Mouse (Mus musculus) neural tube, embryonic 14.5 days (tissue): ENCODE results near the gene Cacna1d. TPM values are rescaled to one million over a fixed set of nuclear protein-coding genes. Genes with fewer than 3 reads are reported as not detected.

Source experiments
- ATAC-seq: fragments of 200-750 bp; cut with Nextera tagmentation; 2 replicates; pipeline ENCODE4 v1.8.0; 2017; ENCODE audit warnings: low read depth, mild to moderate bottlenecking, moderate TSS enrichment, moderate library complexity
- H3K27ac ChIP-seq: fragments of 300-500 bp; sonication (generic); 2 replicates; pipeline ENCODE4 v1.5.1; 2014; ENCODE audit warnings: low read depth, mild to moderate bottlenecking, control low read depth, low read length, moderate library complexity, mixed read lengths
- H3K27me3 ChIP-seq: fragments of 300-500 bp; sonication (generic); 2 replicates; pipeline ENCODE4 v1.6.1; 2014; ENCODE audit warnings: low read length; ENCODE audit not compliant: control insufficient read depth, insufficient read depth
- H3K36me3 ChIP-seq: fragments of 300-500 bp; sonication (generic); 2 replicates; pipeline ENCODE4 v1.6.1; 2014; ENCODE audit warnings: low read length, mixed read lengths; ENCODE audit not compliant: control insufficient read depth, insufficient read depth
- H3K4me1 ChIP-seq: fragments of 300-500 bp; sonication (generic); 2 replicates; pipeline ENCODE4 v1.6.1; 2014; ENCODE audit warnings: low read length; ENCODE audit not compliant: control insufficient read depth, insufficient read depth
- H3K4me2 ChIP-seq: fragments of 300-500 bp; sonication (generic); 2 replicates; pipeline ENCODE4 v1.6.1; 2014; ENCODE audit warnings: mild to moderate bottlenecking, low read depth, low read length, control low read depth
- H3K4me3 ChIP-seq: fragments of 300-500 bp; sonication (generic); 2 replicates; pipeline ENCODE4 v1.5.1; 2014; ENCODE audit warnings: low read depth, low read length, control low read depth, mixed read lengths
- H3K9ac ChIP-seq: fragments of 300-500 bp; sonication (generic); replicated peaks from 2 replicates; pipeline ENCODE4 v1.6.1; 2014; ENCODE audit warnings: low read depth, mild to moderate bottlenecking, control low read depth, low read length, mixed read lengths
- H3K9me3 ChIP-seq: fragments of 300-500 bp; sonication (generic); 2 replicates; pipeline ENCODE4 v1.6.1; 2016; ENCODE audit warnings: low read length; ENCODE audit not compliant: control insufficient read depth
- WGBS: fragments of 180-500 bp; shearing (Covaris S2); extraction: QIAGEN DNeasy Blood & Tissue Kit; methylation state at CpG from one replicate; pipeline ENCODE4 v1.1.7; 2014; 5-methylcytosine and 5-hydroxymethylcytosine counted together
- polyA plus RNA-seq: library from polyadenylated mRNA; unstranded; fragments of >200 nt; fragmentation: Nextera tagmentation; extraction: Ambion mirVana; gene quantifications from 2 replicates; pipeline ENCODE4 v1.2.1, GENCODE M21; 2014

Cacna1d gene
- polyA plus RNA-seq, result 14.8 and 23.9 TPM in 2 replicates

DNA sequence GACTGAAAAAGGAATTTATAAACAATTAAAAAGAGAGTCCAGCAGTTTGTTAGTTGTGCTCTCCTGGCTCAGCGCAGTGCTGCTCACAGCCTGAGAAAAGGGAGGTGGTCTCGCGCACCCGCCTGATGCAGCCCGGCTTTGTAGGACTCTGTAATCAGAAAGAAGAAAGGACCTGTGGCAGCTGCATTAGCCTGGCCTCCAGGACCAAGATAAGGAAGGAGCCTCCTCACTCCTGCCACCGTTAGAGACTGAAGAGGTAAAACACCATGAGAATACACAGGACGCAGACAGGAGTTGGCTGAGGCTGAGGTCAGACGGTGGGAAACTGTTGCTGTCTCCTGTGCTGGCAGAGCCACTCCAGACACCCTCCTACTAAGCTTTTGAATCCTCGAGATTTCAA lies at the start of gene Cacna1d:
Gene Cacna1d, minus strand, starts transcription at position 114 of the 400 bp plus-strand sequence.
- Histone ChIP-seq H3K27ac (no peak within 1 kb of the TSS), H3K27me3 (no peaks in the 10 kb centered on the region), H3K36me3 (peaks cover 23% of the 10 kb centered on the region), H3K9ac (no peak within 1 kb of the TSS), H3K9me3 (no peaks in the 10 kb centered on the region), H3K4me2 (no peak within 1 kb of the TSS), H3K4me3 (no peak within 1 kb of the TSS), H3K4me1 (no peaks in the 10 kb centered on the region)
- no peak for ATAC-seq
- 90% methylated on average over 9 of the region's 9 CpGs for WGBS

DNA sequence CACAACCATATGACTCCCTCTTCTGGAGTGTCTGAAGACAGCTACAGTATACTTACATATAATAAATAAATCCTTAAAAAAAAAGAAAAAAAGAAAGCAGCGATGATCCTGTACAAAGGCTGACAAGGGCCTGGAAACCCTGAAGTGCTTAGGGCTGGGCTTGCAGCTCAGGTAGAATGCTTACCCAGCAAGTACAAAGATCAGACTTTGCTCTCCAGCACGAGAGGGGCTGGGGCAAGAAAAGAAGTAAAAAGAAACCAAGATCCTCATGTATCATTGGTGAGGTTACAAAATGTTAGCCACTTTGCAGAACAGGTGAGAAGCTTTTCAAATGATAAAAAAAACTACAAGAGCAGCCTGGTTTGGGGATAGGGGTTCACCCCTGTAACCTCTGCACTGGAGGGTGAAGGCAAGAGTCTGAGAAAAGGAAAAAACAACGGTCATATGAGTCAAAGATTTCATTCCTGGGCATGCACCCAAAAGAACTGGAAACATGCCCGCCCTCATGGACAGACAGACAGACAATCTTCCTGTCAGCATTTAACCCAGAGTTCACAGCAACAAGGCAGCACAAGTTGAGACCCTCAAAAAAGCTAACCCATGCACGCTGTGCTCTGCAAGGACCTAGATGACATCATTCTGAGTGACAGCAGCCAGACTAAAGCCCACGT lies 42.7 kb upstream of the Cacna1d start:
- no peak for ATAC-seq
- H3K9me3 ChIP-seq, result no peaks in the 10 kb centered on the region
- no peak overlapping the region for H3K4me3 ChIP-seq
- H3K9ac ChIP-seq, result no peak overlapping the region
- no peaks in the 10 kb centered on the region for H3K36me3 ChIP-seq
- H3K4me1 ChIP-seq, result no peaks in the 10 kb centered on the region
- 88% methylated on average over 6 of the region's 6 CpGs for WGBS
- no peak overlapping the region for H3K4me2 ChIP-seq
- H3K27ac ChIP-seq, result no peak overlapping the region
- no peaks in the 10 kb centered on the region for H3K27me3 ChIP-seq

DNA sequence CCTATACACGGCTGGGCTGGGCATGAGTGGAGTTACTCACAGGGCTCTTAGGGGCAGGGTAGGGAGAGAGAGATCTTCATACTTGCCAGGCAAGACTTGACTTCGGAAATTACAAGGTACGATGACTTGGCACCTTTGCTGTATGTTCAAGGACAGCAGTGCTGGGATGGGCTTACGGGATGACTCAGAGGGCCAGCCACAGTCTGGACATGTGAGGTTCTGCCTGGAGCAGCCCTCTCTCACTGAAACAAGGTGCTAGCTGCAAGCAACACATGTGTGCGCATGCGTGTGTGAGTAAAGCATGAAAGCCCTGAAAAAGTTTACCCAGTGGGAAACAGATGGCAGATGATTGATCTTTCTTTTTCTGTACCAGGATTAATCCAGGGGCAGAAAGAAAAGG lies 40.6 kb upstream of the Cacna1d start:
- Histone ChIP-seq H3K27me3 (no peaks in the 10 kb centered on the region), H3K4me1 (no peaks in the 10 kb centered on the region), H3K36me3 (0 out of 2 replicates have a peak, but pooled peaks cover 7% of the 10 kb centered on the region), H3K9me3 (no peaks in the 10 kb centered on the region), H3K9ac (no peak overlapping the region), H3K4me2 (no peak overlapping the region), H3K4me3 (no peak overlapping the region), H3K27ac (no peak overlapping the region)
- 93% methylated on average over 6 of the region's 6 CpGs for WGBS
- ATAC-seq, result no peak

DNA sequence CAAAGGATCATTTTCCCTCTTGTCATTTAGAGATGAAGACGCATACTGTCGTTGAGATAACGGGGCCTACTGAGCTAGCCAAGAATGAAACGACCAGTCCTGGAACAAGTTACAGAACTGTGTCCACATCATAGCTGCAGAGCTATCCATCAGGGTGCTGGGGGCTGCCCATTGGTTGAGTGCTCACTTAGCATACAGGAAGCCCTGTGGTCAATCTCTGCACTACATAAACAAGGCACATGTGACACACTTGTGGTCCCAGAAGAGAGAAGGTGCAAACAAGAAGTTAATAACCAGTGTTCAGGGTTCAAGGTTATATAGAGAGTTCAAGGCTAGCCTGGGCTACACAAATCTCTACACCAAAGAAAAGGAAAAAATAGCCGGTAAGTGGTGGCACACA lies 40.2 kb upstream of the Cacna1d start:
- H3K4me2 ChIP-seq, result no peak overlapping the region
- peaks cover 9% of the 10 kb centered on the region; the same call in 1 of the 2 replicates for H3K36me3 ChIP-seq
- no peaks in the 10 kb centered on the region for H3K4me1 ChIP-seq
- ATAC-seq, result no peak
- H3K9me3 ChIP-seq, result no peaks in the 10 kb centered on the region
- H3K9ac ChIP-seq, result no peak overlapping the region
- no peak overlapping the region for H3K4me3 ChIP-seq
- 88% methylated on average over 5 of the region's 5 CpGs for WGBS
- H3K27ac ChIP-seq, result no peak overlapping the region
- H3K27me3 ChIP-seq, result no peaks in the 10 kb centered on the region

DNA sequence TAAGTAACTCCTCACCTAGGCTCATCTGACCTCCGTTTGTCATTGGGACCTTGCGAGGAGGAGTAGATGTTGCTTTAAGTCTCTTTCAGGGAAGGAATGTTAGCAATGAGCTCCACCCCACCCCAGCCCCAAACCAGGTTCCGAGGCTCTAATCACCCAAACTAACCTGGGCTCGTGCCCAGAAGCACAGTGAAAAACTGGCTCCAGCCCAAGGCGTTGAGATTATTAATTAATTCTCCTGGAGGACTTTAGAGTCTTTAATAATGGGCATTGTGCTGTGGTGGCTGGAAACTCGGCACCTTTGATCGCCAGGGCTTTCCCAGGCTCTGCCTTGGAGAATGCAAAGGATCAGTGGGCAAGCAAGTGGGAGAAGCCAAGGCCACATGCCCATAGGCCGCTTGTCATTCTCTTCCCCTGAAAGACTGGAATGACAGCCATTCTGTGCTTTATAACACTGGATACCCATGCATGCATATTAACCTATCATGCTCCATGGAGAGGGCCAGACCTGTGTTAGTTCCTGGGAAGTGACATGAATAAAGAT lies 39.5 kb upstream of the Cacna1d start:
- H3K27ac ChIP-seq, result no peak overlapping the region
- H3K9me3 ChIP-seq, result no peaks in the 10 kb centered on the region
- H3K9ac ChIP-seq, result no peak overlapping the region
- H3K27me3 ChIP-seq, result no peaks in the 10 kb centered on the region
- H3K4me3 ChIP-seq, result no peak overlapping the region
- 67% methylated on average over 8 of the region's 8 CpGs for WGBS
- no peak overlapping the region for H3K4me2 ChIP-seq
- H3K4me1 ChIP-seq, result no peaks in the 10 kb centered on the region
- peaks cover 13% of the 10 kb centered on the region; the same call in 1 of the 2 replicates for H3K36me3 ChIP-seq
- no peak for ATAC-seq

DNA sequence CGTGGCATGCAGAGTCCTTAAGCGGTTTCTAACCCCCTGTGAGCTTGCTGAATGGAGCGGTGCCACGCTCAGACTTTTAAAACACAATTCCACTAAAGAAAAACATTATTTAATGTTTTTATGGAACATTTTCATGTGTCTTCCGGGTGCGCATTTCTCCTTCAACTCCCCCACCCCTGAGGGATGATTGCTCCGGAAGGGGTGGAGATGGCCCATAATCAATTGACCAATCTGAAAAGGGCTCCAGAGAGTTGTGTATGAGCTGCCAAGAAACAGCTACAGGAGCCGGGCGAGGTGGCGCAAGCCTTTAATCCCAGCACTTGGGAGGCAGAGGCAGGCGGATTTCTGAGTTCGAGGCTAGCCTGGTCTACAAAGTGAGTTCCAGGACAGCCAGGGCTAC lies 38.2 kb upstream of the Cacna1d start:
- Histone ChIP-seq H3K4me2 (no peak overlapping the region), H3K27ac (no peak overlapping the region), H3K9me3 (no peaks in the 10 kb centered on the region), H3K4me3 (no peak overlapping the region), H3K4me1 (no peaks in the 10 kb centered on the region), H3K36me3 (peaks cover 13% of the 10 kb centered on the region; the same call in 1 of the 2 replicates), H3K9ac (no peak overlapping the region), H3K27me3 (no peaks in the 10 kb centered on the region)
- 94% methylated on average over 12 of the region's 12 CpGs for WGBS
- no peak for ATAC-seq

DNA sequence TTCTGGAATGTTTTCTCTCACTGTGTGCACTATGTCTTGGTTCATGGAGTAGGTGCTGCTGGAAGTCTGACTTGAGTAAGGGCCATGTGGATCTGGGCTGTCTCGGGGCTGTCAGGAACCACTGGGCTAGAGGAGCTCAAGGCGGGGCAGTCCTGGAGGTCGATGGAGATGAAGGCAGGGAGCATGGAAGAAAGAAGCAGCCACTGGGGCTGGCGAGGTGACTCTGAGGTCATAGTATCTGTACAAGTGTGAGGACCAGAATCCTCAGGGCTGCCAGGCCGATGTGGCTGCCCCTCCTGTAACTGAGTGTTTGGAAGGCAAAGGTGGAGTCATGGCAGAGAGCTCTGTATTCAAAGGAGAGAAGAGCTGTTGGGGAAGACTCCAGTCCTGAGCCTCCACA lies 37.7 kb upstream of the Cacna1d start:
- H3K4me3 ChIP-seq, result no peak overlapping the region
- no peak overlapping the region for H3K9ac ChIP-seq
- H3K4me1 ChIP-seq, result no peaks in the 10 kb centered on the region
- peaks cover 14% of the 10 kb centered on the region; the same call in 1 of the 2 replicates for H3K36me3 ChIP-seq
- ATAC-seq, result no peak
- no peak overlapping the region for H3K27ac ChIP-seq
- H3K9me3 ChIP-seq, result no peaks in the 10 kb centered on the region
- 88% methylated on average over 5 of the region's 5 CpGs for WGBS
- no peak overlapping the region for H3K4me2 ChIP-seq
- no peaks in the 10 kb centered on the region for H3K27me3 ChIP-seq

DNA sequence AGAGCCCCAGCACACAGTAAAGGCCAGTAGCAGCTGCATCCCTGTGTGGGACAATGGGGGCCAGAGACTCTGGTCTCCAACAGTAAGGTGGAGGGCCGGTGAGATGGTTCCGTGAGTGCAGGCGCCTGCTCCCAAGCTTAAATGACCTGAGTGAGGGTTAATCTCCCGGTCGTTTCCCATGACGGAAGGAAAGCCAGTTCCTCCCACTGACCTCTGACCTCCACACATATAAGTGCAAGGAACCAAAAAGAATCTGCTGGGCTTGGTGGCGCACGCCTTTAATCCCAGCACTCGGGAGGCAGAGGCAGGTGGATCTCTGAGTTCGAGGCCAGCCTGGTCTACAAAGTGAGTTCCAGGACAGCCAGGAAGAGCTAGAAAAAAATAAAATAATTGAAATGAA lies 37.1 kb upstream of the Cacna1d start:
- no peak overlapping the region for H3K4me2 ChIP-seq
- H3K27me3 ChIP-seq, result no peaks in the 10 kb centered on the region
- H3K36me3 ChIP-seq, result peaks cover 20% of the 10 kb centered on the region; the same call in 1 of the 2 replicates
- H3K4me3 ChIP-seq, result no peak overlapping the region
- H3K9me3 ChIP-seq, result no peaks in the 10 kb centered on the region
- H3K27ac ChIP-seq, result no peak overlapping the region
- no peak for ATAC-seq
- no peak overlapping the region for H3K9ac ChIP-seq
- 86% methylated on average over 10 of the region's 10 CpGs for WGBS
- no peaks in the 10 kb centered on the region for H3K4me1 ChIP-seq

DNA sequence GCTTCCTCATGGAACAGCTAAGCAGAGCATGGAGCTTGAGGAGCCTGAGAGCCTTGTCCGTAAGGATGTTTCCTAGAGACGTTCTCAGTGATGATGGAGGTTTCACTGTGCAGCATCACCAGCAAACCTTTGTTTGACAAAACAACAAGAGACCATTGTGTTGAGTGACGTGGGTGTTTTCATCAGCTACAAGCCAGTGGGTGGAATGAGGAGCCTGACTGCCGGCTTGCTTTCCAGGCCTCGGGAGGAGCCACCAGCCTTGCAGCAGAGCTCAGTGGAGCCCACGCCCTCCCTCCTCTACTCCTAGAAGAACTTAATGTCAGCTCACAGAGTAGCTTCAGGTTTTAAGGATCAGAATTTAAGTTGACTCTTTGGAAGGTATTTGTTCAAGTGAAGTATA lies 32.1 kb upstream of the Cacna1d start:
- H3K4me1 ChIP-seq, result no peaks in the 10 kb centered on the region
- no peak for ATAC-seq
- H3K9me3 ChIP-seq, result no peaks in the 10 kb centered on the region
- H3K27ac ChIP-seq, result no peak overlapping the region
- no peak overlapping the region for H3K4me3 ChIP-seq
- no peak overlapping the region for H3K9ac ChIP-seq
- H3K27me3 ChIP-seq, result no peaks in the 10 kb centered on the region
- H3K4me2 ChIP-seq, result no peak overlapping the region
- peaks cover 45% of the 10 kb centered on the region for H3K36me3 ChIP-seq
- WGBS, result 80% methylated on average over 6 of the region's 6 CpGs
